Mouse (Mus musculus): ENCODE measurements around the gene Tbata.

The Tbata gene

GRCm38 (mm10) chr10:61167333-61168096, 4.2 kb upstream of the Tbata start:
- no peak for DNase-seq (ENCODE audit: low spot score)

GRCm38 (mm10) chr10:61168393-61168792, 3.4 kb upstream of the Tbata start:
- DNase-seq (ENCODE audit: low spot score) = no peak

- no peak for DNase-seq (ENCODE audit: low spot score)
Observed at GRCm38 (mm10) chr10:61172496-61172895, 742 bp downstream of the Tbata start.

- DNase-seq (ENCODE audit: low spot score) = no peak
Observed at GRCm38 (mm10) chr10:61174711-61175441, 3.1 kb downstream of the Tbata start.

GRCm38 (mm10) chr10:61175442-61176204, 3.9 kb downstream of the Tbata start:
- no peak for DNase-seq (ENCODE audit: low spot score)

- DNase-seq (ENCODE audit: low spot score) = no peak
Observed at GRCm38 (mm10) chr10:61176221-61176790, 4.6 kb downstream of the Tbata start.

GRCm38 (mm10) chr10:61177751-61178150, 6.0 kb downstream of the Tbata start:
- no peak for DNase-seq (ENCODE audit: low spot score)

- DNase-seq (ENCODE audit: low spot score) = no peak
Observed at GRCm38 (mm10) chr10:61178687-61179086, 6.9 kb downstream of the Tbata start.

- DNase-seq (ENCODE audit: low spot score) = no peak
Observed at GRCm38 (mm10) chr10:61179927-61180326, 8.2 kb downstream of the Tbata start.

- DNase-seq (ENCODE audit: low spot score) = no peak
Observed at GRCm38 (mm10) chr10:61187001-61187400, 15.2 kb downstream of the Tbata start.

GRCm38 (mm10) chr10:61188010-61188409, 16.3 kb downstream of the Tbata start:
- DNase-seq (ENCODE audit: low spot score) = no peak

GRCm38 (mm10) chr10:61194611-61195010, 22.9 kb downstream of the Tbata start:
- no peak for DNase-seq (ENCODE audit: low spot score)

- DNase-seq (ENCODE audit: low spot score) = no peak
Observed at GRCm38 (mm10) chr10:61195216-61195615, 23.5 kb downstream of the Tbata start.

- DNase-seq (ENCODE audit: low spot score) = no peak
Observed at GRCm38 (mm10) chr10:61195718-61196291, 24.1 kb downstream of the Tbata start.

- peak; percentile 70 for DNase-seq (ENCODE audit: low spot score)
Observed at GRCm38 (mm10) chr10:61199566-61200213, 27.9 kb downstream of the Tbata start.

- DNase-seq (ENCODE audit: low spot score) = no peak
Observed at GRCm38 (mm10) chr10:61200232-61200820, 28.6 kb downstream of the Tbata start.

- DNase-seq (ENCODE audit: low spot score) = no peak
Observed at GRCm38 (mm10) chr10:61200998-61201397, 29.2 kb downstream of the Tbata start.

GRCm38 (mm10) chr10:61201596-61202318, 30.0 kb downstream of the Tbata start:
- no peak for DNase-seq (ENCODE audit: low spot score)

- DNase-seq (ENCODE audit: low spot score) = no peak
Observed at GRCm38 (mm10) chr10:61203930-61204329, 32.2 kb downstream of the Tbata start.

- DNase-seq (ENCODE audit: low spot score) = no peak
Observed at GRCm38 (mm10) chr10:61208114-61208684, 36.4 kb downstream of the Tbata start.
